Mouse (Mus musculus): ENCODE results near the gene Sdk2. TPM values are rescaled to one million over a fixed set of nuclear protein-coding genes. Genes with fewer than 3 reads are reported as not detected.

The Sdk2 gene
- polyA plus RNA-seq, 1 experiment from 2014 or later = 2.2 TPM

DNA sequence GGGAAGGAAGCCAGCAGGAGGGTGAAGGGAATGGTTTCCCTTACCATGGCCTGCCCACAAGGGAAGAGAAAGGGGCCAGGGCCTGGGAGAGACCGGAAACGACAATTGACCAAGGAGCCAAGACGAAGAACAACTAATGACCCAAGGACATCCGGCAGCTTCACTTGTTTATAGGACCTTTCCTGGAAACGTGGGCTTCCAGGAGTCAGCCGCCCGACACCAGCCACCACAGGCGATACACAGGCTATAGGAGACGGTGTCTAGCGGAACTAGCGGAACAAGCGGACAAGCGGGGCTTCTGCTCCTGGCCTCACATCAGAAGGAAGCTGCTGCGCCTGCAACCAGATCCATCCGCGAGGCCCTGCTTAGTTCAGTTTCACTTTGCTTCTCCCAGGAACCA is 319.8 kb downstream of the Sdk2 start:
- Histone ChIP-seq H3K9ac (replicated peaks; ENCODE audit: low read depth, low read length) (no peak overlapping the region), H3K36me3 (ENCODE audit: control insufficient read depth, insufficient read depth) (0 out of 2 replicates have a peak, but pooled peaks cover 4% of the 10 kb centered on the region), H3K27ac (ENCODE audit: low read length) (no peak overlapping the region), H3K4me2 (ENCODE audit: low read length) (no peak overlapping the region), H3K4me3 (replicated peaks; ENCODE audit: low read length) (no peak overlapping the region), H3K4me1 (replicated peaks; ENCODE audit: control insufficient read depth, insufficient read depth, low read length) (peaks cover 38% of the 10 kb centered on the region), H3K27me3 (replicated peaks; ENCODE audit: control insufficient read depth, insufficient read depth, low read length) (no peaks in the 10 kb centered on the region), H3K9me3 (ENCODE audit: control insufficient read depth, low read length) (no peaks in the 10 kb centered on the region; the same call in 1 of the 2 replicates)
- no peak for ATAC-seq
- 77% methylated on average over 16 of the region's 16 CpGs for WGBS

DNA sequence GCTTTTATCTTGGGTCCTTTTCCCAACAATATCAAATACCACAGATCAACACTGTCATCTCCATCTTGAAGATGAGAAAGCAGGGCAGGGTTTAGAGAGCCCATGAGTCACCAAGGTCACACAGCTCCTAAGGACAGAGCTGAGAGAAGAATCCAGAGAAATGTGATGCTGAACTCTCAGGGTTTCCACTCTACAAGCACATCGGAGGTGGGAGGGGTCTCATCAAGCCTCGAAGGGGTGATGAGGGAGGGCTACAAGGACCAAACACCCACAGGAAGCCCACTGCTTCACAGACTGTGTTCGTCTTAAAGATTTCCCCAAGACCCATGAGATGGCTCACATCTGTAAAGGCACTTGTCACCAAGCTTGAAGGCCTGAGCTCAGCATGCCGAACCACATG is 320.9 kb downstream of the Sdk2 start:
- H3K27me3 ChIP-seq (replicated peaks; ENCODE audit: control insufficient read depth, insufficient read depth, low read length) = no peaks in the 10 kb centered on the region
- H3K9ac ChIP-seq (replicated peaks; ENCODE audit: low read depth, low read length) = no peak overlapping the region
- no peak overlapping the region for H3K4me3 ChIP-seq (replicated peaks; ENCODE audit: low read length)
- H3K4me1 ChIP-seq (replicated peaks; ENCODE audit: control insufficient read depth, insufficient read depth, low read length) = peaks cover 37% of the 10 kb centered on the region
- H3K4me2 ChIP-seq (ENCODE audit: low read length) = no peak overlapping the region
- H3K9me3 ChIP-seq (ENCODE audit: control insufficient read depth, low read length) = no peaks in the 10 kb centered on the region; the same call in 1 of the 2 replicates
- ATAC-seq = no peak
- 88% methylated on average over 4 of the region's 4 CpGs for WGBS
- H3K36me3 ChIP-seq (ENCODE audit: control insufficient read depth, insufficient read depth) = 0 out of 2 replicates have a peak, but pooled peaks cover 4% of the 10 kb centered on the region
- no peak overlapping the region for H3K27ac ChIP-seq (ENCODE audit: low read length)

DNA sequence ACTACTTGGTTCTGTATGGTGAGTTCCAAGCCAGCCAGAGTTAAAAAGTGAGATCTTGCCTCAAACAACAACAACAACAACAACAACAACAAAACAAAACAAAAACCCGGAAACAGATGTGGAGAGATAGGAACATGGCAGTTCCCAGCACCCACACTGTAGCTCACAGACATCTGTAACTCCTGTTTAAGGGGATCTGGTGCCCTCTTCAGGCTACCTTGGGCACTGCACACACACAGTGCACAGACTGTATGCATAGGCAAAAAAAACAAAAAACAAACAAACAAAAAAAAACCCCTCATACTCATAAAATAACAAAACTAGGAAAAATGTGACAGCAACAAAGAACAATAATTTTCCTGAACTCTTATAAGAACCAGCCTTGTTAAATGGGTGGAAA is 323.8 kb downstream of the Sdk2 start:
- H3K4me3 ChIP-seq (replicated peaks; ENCODE audit: low read length) = no peak overlapping the region
- H3K4me2 ChIP-seq (ENCODE audit: low read length) = no peak overlapping the region
- WGBS = 95% methylated on average over 1 of the region's 1 CpGs
- no peak overlapping the region for H3K27ac ChIP-seq (ENCODE audit: low read length)
- no peaks in the 10 kb centered on the region for H3K27me3 ChIP-seq (replicated peaks; ENCODE audit: control insufficient read depth, insufficient read depth, low read length)
- no peak for ATAC-seq
- peaks cover 16% of the 10 kb centered on the region for H3K4me1 ChIP-seq (replicated peaks; ENCODE audit: control insufficient read depth, insufficient read depth, low read length)
- no peak overlapping the region for H3K9ac ChIP-seq (replicated peaks; ENCODE audit: low read depth, low read length)
- 0 out of 2 replicates have a peak, but pooled peaks cover 4% of the 10 kb centered on the region for H3K36me3 ChIP-seq (ENCODE audit: control insufficient read depth, insufficient read depth)
- no peaks in the 10 kb centered on the region; the same call in 1 of the 2 replicates for H3K9me3 ChIP-seq (ENCODE audit: control insufficient read depth, low read length)

DNA sequence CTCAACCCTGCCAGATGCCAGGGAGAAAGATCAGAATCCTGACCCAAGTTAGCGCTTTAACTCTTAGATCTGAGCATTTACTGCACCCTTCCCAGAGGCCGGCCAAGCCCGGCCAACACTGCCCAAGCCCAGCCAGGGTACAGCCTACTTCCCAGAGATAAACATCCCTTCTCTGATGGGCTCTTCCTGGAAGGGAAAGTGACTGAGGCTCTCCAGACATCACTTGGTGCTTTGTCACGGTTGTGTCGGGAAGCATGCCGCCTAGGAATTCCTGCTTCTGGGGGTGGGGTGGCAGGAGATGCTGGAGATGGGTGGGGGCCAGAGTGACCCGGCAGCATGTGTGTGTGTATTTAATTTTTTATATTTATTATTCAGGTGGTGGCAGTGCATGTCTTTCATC is 326.7 kb downstream of the Sdk2 start:
- 91% methylated on average over 7 of the region's 7 CpGs for WGBS
- Histone ChIP-seq H3K27ac (ENCODE audit: low read length) (no peak overlapping the region), H3K27me3 (replicated peaks; ENCODE audit: control insufficient read depth, insufficient read depth, low read length) (no peaks in the 10 kb centered on the region), H3K9ac (replicated peaks; ENCODE audit: low read depth, low read length) (no peak overlapping the region), H3K9me3 (ENCODE audit: control insufficient read depth, low read length) (no peaks in the 10 kb centered on the region; the same call in 1 of the 2 replicates), H3K4me3 (replicated peaks; ENCODE audit: low read length) (no peak overlapping the region), H3K36me3 (ENCODE audit: control insufficient read depth, insufficient read depth) (0 out of 2 replicates have a peak, but pooled peaks cover 4% of the 10 kb centered on the region), H3K4me2 (ENCODE audit: low read length) (no peak overlapping the region), H3K4me1 (replicated peaks; ENCODE audit: control insufficient read depth, insufficient read depth, low read length) (peaks cover 4% of the 10 kb centered on the region; the same call in 1 of the 2 replicates)
- no peak for ATAC-seq

DNA sequence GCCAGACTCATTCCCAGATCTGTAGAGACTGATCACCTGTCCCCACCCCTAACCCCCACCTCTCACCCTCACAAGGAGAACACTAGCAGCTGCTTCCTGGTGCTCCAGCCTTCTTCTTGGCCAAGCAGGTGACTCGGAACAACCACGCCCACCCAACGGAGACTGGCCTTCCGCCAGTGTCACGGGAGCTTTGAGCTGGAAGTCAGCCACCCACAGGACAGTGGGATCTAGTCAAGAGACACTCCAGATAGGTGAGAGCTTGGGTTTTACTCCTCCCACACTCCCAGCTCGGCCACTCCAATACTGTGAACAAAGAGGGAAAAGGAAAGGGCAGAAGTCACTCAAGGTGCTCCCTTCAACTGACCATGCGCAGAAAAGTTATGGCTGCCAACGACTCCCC is 327.6 kb downstream of the Sdk2 start:
- WGBS = 77% methylated on average over 8 of the region's 8 CpGs
- Histone ChIP-seq H3K36me3 (ENCODE audit: control insufficient read depth, insufficient read depth) (0 out of 2 replicates have a peak, but pooled peaks cover 4% of the 10 kb centered on the region), H3K9me3 (ENCODE audit: control insufficient read depth, low read length) (no peaks in the 10 kb centered on the region; the same call in 1 of the 2 replicates), H3K4me2 (ENCODE audit: low read length) (no peak overlapping the region), H3K9ac (replicated peaks; ENCODE audit: low read depth, low read length) (no peak overlapping the region), H3K27ac (ENCODE audit: low read length) (no peak overlapping the region), H3K4me3 (replicated peaks; ENCODE audit: low read length) (no peak overlapping the region), H3K4me1 (replicated peaks; ENCODE audit: control insufficient read depth, insufficient read depth, low read length) (peaks cover 4% of the 10 kb centered on the region; the same call in 1 of the 2 replicates), H3K27me3 (replicated peaks; ENCODE audit: control insufficient read depth, insufficient read depth, low read length) (no peaks in the 10 kb centered on the region)
- no peak for ATAC-seq

DNA sequence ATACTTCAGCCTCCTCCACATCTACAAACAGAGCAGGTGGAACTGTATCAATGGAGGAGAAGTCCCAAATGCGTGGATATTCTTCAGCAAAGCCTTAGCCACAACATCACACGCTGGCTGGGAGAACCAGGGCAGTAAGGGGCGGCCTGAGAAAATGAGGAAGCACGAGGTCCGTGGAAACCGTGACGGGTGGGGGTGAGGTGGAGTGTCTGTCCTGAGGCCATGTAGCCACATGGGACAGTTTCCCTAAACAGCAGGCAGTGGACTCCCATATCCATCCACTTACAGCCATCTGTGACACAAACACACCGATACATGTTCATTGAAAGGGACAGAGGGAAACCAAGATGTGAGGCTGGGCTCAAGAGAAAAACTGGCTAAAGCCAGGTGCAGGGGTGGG is 328.9 kb downstream of the Sdk2 start:
- Histone ChIP-seq H3K4me1 (replicated peaks; ENCODE audit: control insufficient read depth, insufficient read depth, low read length) (peaks cover 9% of the 10 kb centered on the region; the same call in 1 of the 2 replicates), H3K27me3 (replicated peaks; ENCODE audit: control insufficient read depth, insufficient read depth, low read length) (no peaks in the 10 kb centered on the region)
- ATAC-seq = no peak

DNA sequence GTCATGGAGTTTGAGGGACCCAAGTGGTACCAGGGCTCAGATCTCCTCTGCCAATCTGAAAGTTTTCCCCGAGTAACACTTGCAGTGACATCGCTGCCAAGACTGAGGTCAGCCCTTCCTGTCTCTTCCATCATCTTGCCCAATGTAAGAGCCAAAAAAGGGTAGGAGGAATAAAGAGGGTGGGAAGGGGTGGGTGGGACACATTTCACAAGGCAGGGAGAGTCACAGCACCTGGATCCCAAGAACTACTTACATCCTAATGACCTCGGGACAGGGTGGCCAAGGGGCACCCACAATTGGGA is 329.3 kb downstream of the Sdk2 start:
- Histone ChIP-seq H3K27ac (ENCODE audit: low read length) (no peak overlapping the region), H3K27me3 (replicated peaks; ENCODE audit: control insufficient read depth, insufficient read depth, low read length) (no peaks in the 10 kb centered on the region), H3K36me3 (ENCODE audit: control insufficient read depth, insufficient read depth) (no peaks in the 10 kb centered on the region), H3K4me1 (replicated peaks; ENCODE audit: control insufficient read depth, insufficient read depth, low read length) (peaks cover 9% of the 10 kb centered on the region; the same call in 1 of the 2 replicates), H3K9me3 (ENCODE audit: control insufficient read depth, low read length) (no peaks in the 10 kb centered on the region), H3K4me3 (replicated peaks; ENCODE audit: low read length) (no peak overlapping the region), H3K4me2 (ENCODE audit: low read length) (no peak overlapping the region), H3K9ac (replicated peaks; ENCODE audit: low read depth, low read length) (no peak overlapping the region)
- 83% methylated on average over 3 of the region's 3 CpGs for WGBS
- no peak for ATAC-seq

More for the DNA sequence above, 328.9 kb downstream of the Sdk2 start:
- Histone ChIP-seq H3K4me2 (ENCODE audit: low read length) (no peak overlapping the region), H3K9ac (replicated peaks; ENCODE audit: low read depth, low read length) (no peak overlapping the region), H3K4me3 (replicated peaks; ENCODE audit: low read length) (no peak overlapping the region), H3K36me3 (ENCODE audit: control insufficient read depth, insufficient read depth) (0 out of 2 replicates have a peak, but pooled peaks cover under 1% of the 10 kb centered on the region), H3K9me3 (ENCODE audit: control insufficient read depth, low read length) (no peaks in the 10 kb centered on the region; the same call in 1 of the 2 replicates), H3K27ac (ENCODE audit: low read length) (no peak overlapping the region)
- 83% methylated on average over 8 of the region's 8 CpGs for WGBS

DNA sequence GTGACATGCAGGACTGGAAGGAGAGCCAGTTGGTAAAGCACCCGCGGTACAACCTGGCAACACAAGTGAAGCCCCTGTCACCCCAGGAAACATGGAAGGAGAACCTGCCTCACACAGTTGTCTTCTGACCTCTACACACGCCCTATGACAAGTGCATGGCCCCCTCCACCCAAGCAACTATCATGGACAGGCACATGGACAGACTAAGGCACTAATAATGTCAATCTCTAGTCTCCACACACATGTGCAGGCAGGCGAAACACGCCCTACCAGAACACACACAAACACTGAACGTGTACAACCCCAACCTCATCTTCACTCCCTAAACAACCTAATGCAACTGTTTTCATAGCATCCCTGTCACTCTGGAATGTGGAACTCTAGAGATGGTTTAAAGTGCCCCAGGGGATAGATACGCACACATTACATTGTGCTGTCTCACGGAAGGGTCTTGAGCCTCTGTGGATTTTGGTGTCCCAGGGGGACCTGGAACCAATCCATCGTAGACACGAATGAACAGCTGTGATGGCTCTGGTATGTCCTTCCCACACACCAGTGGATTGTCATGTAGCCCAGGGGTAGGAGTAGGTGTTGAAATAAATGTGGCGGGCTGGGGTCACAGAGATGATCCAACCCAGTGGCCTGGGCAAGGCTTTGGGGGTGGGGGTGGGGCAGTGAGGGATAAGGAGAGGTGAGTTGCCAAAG is 329.8 kb downstream of the Sdk2 start:
- ATAC-seq = no peak
- H3K27me3 ChIP-seq (replicated peaks; ENCODE audit: control insufficient read depth, insufficient read depth, low read length) = no peaks in the 10 kb centered on the region
- no peaks in the 10 kb centered on the region for H3K36me3 ChIP-seq (ENCODE audit: control insufficient read depth, insufficient read depth)
- no peaks in the 10 kb centered on the region for H3K9me3 ChIP-seq (ENCODE audit: control insufficient read depth, low read length)
- 88% methylated on average over 11 of the region's 11 CpGs for WGBS
- H3K4me2 ChIP-seq (ENCODE audit: low read length) = no peak overlapping the region
- no peak overlapping the region for H3K4me3 ChIP-seq (replicated peaks; ENCODE audit: low read length)
- H3K4me1 ChIP-seq (replicated peaks; ENCODE audit: control insufficient read depth, insufficient read depth, low read length) = peaks cover 9% of the 10 kb centered on the region; the same call in 1 of the 2 replicates
- no peak overlapping the region for H3K27ac ChIP-seq (ENCODE audit: low read length)
- H3K9ac ChIP-seq (replicated peaks; ENCODE audit: low read depth, low read length) = no peak overlapping the region

DNA sequence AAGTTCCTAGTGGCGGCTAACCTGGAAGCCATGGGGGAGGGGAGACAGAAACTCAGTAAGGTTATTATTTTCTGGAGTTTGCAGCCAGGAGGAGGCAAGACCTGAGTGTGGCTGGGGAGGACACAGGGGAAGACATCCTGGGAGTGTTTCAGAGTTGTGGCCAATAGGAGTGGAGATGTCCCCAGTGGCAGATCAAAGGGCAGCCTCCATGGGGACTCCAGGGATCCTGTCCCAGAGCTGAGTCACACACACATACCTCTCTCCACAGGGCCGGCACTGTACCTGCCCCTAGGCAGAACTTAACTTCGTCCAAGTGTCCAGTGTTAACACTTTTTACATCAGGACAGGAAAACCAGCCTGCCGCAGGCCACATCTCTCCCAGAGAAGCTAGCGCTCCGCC is 331.7 kb downstream of the Sdk2 start:
- H3K4me1 ChIP-seq (replicated peaks; ENCODE audit: control insufficient read depth, insufficient read depth, low read length) = peaks cover 6% of the 10 kb centered on the region; the same call in 1 of the 2 replicates
- no peaks in the 10 kb centered on the region for H3K27me3 ChIP-seq (replicated peaks; ENCODE audit: control insufficient read depth, insufficient read depth, low read length)
- no peak for ATAC-seq
- H3K36me3 ChIP-seq (ENCODE audit: control insufficient read depth, insufficient read depth) = no peaks in the 10 kb centered on the region
- H3K9ac ChIP-seq (replicated peaks; ENCODE audit: low read depth, low read length) = no peak overlapping the region
- no peak overlapping the region for H3K4me3 ChIP-seq (replicated peaks; ENCODE audit: low read length)
- no peaks in the 10 kb centered on the region for H3K9me3 ChIP-seq (ENCODE audit: control insufficient read depth, low read length)
- H3K4me2 ChIP-seq (ENCODE audit: low read length) = no peak overlapping the region
- 71% methylated on average over 6 of the region's 6 CpGs for WGBS
- H3K27ac ChIP-seq (ENCODE audit: low read length) = no peak overlapping the region
